Mouse (Mus musculus) retina, adult 2 months (tissue): ENCODE data around the gene Tns1.

Experiments used
- DNase-seq: peaks from one replicate; pipeline ENCODE4 v3.0.0-alpha.2; 2012; ENCODE audit warnings: low read depth, low spot score

Tns1 gene

GRCm38 (mm10) chr1:73935442-73936080, 188.7 kb downstream of the Tns1 start:
- no peak for DNase-seq

DNA sequence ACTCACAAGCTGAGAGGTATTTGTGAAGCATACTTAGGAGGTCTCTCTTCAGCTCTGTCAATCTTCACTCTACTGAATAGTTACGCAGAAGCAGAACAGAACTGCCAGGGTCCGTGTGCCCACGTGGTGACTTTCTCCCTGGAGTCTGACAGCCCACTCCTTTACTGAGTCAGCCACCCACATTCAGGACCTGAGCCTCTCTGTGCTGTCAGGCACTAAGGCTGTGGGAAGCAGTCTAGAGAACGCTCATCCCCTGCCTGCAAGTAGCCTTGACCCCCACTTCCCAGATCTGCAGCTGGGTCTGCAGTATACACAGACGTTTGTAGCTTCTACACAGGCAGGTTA, 191.1 kb downstream of the Tns1 start:
- no peak for DNase-seq

- no peak for DNase-seq
Measured at GRCm38 (mm10) chr1:73932421-73933145, 191.7 kb downstream of the Tns1 start.

DNA sequence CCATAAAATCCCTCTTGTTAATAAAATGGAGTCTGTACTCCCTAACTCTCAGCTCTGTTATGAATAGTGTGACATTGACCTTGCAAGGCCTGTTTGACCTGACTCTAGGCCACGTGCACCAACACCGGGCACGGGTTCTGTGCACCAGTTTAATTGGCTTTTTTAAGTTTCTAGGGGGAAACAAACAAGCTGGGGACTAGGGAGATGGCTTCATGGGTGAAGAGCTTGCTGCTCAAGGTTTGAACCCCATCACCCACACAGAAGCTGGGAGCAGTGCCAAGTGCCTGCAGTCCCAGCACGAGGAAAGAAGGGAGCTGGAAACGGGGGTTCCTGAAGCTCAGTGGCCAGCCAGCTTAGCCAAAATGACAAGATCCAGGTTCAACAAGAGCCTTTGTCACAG, 192.4 kb downstream of the Tns1 start:
- no peak for DNase-seq

DNA sequence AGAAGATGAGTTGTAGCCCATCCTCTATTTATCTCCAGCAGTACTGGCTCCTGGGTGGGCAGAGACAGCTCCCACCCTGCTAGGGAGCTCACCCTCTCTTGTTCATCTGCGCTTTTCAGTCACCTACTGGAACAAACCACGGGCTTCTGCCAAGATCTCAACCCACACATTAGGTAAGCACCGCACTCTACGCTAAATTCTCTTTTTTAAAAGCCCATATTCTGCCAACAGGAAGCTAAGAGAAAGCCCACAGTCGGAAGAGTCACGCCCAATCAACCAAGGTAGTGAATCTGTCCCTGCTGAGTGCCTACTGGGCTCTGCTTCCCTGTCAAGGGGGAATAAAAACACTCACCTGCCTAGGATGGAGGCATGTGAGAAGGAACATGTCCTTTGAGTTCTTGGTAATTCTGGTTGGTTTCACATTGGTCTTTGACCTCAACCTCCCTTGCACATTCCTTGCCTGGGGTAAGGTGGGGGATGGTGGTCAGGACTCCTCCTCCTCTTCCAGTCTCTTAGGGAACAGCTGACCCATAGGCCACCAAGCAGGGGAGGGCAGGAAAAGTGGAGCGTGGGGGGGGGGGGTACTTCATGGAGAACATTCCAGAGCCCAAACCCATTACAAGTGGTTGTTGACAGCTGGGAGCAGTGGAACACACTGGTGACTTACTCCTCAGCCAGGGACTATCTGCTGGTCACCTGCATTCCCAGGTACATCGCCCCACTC, 193.7 kb downstream of the Tns1 start:
- no peak for DNase-seq

DNA sequence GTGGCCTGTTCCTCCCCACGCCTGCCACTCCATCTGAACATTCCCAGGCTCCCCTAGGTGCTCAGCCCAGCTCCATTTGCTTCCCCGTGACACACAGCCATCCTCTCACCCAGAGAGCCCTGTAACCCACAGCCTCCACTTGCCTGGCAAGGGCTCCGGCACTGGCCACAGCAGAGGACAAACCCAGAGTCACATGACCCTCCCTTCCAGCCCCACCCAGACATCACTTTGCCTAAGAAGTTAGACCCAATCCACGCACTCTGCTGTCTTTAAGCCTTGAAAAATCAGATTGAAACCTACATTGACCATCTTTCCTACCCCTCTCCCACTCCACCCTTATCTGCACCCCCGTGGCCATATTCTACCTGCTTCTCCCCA, 194.3 kb downstream of the Tns1 start:
- DNase-seq: no peak

DNA sequence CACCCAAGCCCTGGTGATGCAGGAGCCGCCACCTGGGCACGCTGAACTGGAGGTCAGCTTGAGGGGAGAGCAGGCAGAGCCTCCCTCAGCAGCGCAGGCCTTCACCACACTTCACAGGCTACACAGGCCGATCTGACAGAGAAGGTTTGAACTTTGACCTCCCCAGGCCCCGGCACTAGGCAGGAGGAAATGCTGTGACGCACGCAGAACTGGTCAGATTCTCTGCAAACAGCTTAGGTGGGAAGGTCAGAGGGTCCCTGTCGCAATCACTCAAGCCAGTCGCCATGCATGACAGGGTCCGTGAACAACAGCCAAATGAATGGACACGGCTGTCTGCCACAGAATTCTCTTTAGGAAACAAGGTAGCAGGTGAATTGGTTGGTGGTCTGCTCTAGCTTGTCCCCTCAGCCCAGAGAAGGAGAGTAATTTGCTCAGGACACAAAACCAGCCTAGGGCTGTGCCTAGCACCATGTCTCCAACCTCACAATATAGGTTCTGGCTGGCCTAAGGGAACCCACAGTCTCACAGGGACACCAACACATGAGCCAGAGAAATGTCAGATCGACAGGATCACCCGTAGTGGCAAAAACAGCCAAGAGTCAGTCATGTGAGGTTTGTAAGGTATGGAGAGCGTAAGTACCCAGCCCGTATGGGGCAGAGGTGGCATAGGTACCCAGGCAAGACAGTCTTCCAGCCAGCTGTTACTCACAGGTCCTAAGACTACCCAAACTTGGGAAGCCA, 194.9 kb downstream of the Tns1 start:
- no peak for DNase-seq

DNA sequence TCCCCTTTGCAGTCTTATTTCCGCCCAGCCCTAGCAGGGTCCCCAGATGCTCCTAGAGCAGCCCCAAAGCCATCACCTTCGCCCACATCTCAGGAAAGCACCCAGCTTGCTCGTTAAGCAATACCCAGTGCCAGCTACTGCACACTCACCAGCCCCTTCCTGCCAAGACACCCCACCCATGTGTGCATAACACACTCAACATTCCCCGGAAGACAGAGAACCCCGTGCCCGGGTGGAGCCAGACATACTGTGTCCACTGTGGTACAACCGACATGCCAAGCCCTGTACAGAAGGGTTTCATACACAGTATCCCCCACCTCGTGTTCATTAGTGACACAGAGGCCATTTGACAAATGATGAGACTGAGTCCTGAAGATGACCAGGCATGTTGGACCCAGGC, 195.9 kb downstream of the Tns1 start:
- no peak for DNase-seq

- no peak for DNase-seq
Measured at GRCm38 (mm10) chr1:73927819-73928218, 196.4 kb downstream of the Tns1 start.

GRCm38 (mm10) chr1:73926279-73926678, 198.0 kb downstream of the Tns1 start:
- DNase-seq: no peak

DNA sequence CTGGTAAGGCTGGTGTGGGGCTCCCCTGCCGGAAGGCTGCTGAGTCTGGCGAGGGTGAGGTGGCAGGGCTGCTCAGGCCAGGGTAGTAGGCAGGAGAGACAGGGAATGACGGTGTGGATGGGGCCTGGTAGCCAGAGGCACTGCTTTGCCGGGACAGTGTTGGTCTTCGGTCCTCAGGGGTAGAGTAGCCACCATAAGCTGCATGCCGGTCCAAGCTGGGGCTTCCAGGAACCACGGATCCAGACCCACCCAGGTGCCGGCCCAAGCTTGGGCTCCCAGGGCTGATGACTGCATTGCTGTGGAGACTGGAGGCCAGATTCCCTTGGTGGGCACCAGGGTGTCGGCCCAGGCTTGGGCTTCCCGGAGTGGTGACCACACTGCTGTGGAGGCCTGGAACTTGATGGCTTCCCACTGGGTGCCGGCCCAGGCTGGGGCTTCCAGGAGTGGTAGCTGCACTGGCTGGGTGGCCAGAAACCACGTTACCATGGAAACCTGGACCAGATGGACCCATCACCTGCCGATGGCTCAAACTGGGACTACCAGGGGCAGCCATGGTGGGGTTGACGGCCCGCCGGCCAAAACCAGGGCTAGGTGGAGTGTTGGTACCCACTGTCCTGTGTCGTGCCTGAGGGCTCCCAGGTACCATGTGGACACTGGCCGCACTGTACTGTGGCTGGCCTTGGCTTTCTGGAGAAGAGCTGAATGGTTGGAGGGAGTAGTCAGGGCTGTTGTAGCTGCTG, 199.2 kb downstream of the Tns1 start:
- no peak for DNase-seq

GRCm38 (mm10) chr1:73924210-73924609, 200.0 kb downstream of the Tns1 start:
- DNase-seq: no peak

- no peak for DNase-seq
Measured at GRCm38 (mm10) chr1:73923185-73923584, 201.1 kb downstream of the Tns1 start.

GRCm38 (mm10) chr1:73920701-73921100, 203.5 kb downstream of the Tns1 start:
- no peak for DNase-seq

- no peak for DNase-seq
Measured at GRCm38 (mm10) chr1:73919909-73920308, 204.3 kb downstream of the Tns1 start.

- DNase-seq: no peak
Measured at GRCm38 (mm10) chr1:73918001-73918400, 206.2 kb downstream of the Tns1 start.

DNA sequence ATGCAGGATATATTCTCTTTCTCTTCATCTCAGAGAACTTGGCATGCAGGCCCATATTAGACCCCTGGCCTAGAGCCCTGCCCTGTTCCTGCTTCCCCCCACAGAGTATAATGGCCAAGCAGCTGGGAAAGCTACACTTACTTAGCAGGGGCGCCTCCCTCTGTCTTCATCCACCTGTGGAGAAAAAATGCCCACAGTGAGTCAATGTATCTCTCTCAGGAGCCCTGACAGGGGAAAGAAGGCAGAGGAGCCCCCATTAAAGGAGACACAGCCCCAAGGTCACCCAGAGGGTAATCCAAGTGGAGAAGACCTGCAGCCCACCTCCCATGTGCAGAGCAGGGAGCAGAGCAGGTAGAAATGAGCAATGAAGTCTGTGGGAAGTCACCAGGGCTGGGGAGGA, 208.0 kb downstream of the Tns1 start:
- DNase-seq: no peak

- DNase-seq: no peak
Measured at GRCm38 (mm10) chr1:73915218-73916070, 208.8 kb downstream of the Tns1 start.

DNA sequence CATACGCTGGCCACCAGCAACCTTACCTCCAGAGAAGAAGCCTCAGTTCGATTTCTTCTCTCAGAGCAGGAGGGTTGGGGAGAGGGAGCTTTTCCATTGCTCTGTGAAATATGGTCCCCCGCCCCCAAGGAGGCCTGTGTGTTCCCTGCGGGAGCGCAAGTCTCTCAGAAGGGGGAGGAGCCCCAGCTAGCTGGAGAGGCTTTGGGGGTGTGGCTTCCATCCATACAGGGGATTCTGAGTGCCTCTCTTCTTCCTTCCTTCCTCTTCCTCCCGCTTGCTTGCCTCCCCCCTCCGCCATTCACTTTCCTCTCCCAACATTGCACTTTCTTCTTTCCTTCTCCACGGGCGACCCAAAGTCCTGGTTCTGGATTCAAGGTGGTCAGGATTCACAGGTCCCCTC, 210.2 kb downstream of the Tns1 start:
- no peak for DNase-seq
